Mouse (Mus musculus) T-cell, adult 2 months (primary cell): Measurements from ENCODE around the gene Tsacc.
"Not testable (repeated sequence)": the region's sequence is repeated elsewhere in the genome, so short reads cannot be mapped to it uniquely, and the experiment has no call there.

Source experiments
- DNase-seq: peaks from one replicate; pipeline ENCODE4 v3.0.0; 2022; ENCODE audit warnings: low spot score

The Tsacc gene

GRCm38 (mm10) chr3:88296561-88297318, at the start of gene Tsacc, which contains the start of gene Cct3:
TSS of gene Tsacc (minus strand) at chr3:88296999.
TSS of gene Cct3 (plus strand) at chr3:88297116.
- DNase-seq, result peak; percentile 97

GRCm38 (mm10) chr3:88339006-88339405, 42.2 kb upstream of the Tsacc start:
- no peak for DNase-seq

- no peak for DNase-seq
Measured at GRCm38 (mm10) chr3:88338316-88338715, 41.5 kb upstream of the Tsacc start.

GRCm38 (mm10) chr3:88337367-88338020, 40.7 kb upstream of the Tsacc start:
- peak; percentile 20 for DNase-seq

- peak; percentile 97 for DNase-seq
Measured at GRCm38 (mm10) chr3:88336058-88337013, 39.5 kb upstream of the Tsacc start, which contains the start of the genes Tmem79 and Smg5. TSS of gene Tmem79 (minus strand) at chr3:88336148. TSS of gene Smg5 (plus strand) at chr3:88336260.

GRCm38 (mm10) chr3:88335436-88336053, 38.7 kb upstream of the Tsacc start:
- DNase-seq, result no peak

- no peak for DNase-seq
Measured at GRCm38 (mm10) chr3:88334902-88335435, 38.2 kb upstream of the Tsacc start.

GRCm38 (mm10) chr3:88334029-88334658, 37.3 kb upstream of the Tsacc start:
- DNase-seq, result no peak

GRCm38 (mm10) chr3:88331282-88331681, 34.5 kb upstream of the Tsacc start:
- DNase-seq, result peak; percentile 49

GRCm38 (mm10) chr3:88328956-88329355, 32.2 kb upstream of the Tsacc start:
- DNase-seq, result no peak

GRCm38 (mm10) chr3:88324951-88325405, 28.2 kb upstream of the Tsacc start, which contains the start of gene Glmp:
TSS of gene Glmp (plus strand) at chr3:88325023.
- DNase-seq, result peak; percentile 50

GRCm38 (mm10) chr3:88299172-88299571, 2.4 kb upstream of the Tsacc start:
- DNase-seq, result no peak

GRCm38 (mm10) chr3:88297321-88297851, 587 bp upstream of the Tsacc start:
- peak; percentile 54 for DNase-seq

GRCm38 (mm10) chr3:88296110-88296560, 664 bp downstream of the Tsacc start:
- no peak for DNase-seq

- DNase-seq, result not testable (repeated sequence)
Measured at GRCm38 (mm10) chr3:88295272-88295671, 1.5 kb downstream of the Tsacc start.

- DNase-seq, result peak; percentile 55
Measured at GRCm38 (mm10) chr3:88291970-88292369, 4.8 kb downstream of the Tsacc start.

- not testable (repeated sequence) for DNase-seq
Measured at GRCm38 (mm10) chr3:88288133-88288713, 8.6 kb downstream of the Tsacc start.

GRCm38 (mm10) chr3:88287110-88287509, 9.7 kb downstream of the Tsacc start, which contains the start of gene Gm38392:
TSS of gene Gm38392 (minus strand) at chr3:88287210.
- no peak for DNase-seq

GRCm38 (mm10) chr3:88285565-88285895, 11.3 kb downstream of the Tsacc start:
- DNase-seq, result not testable (repeated sequence)
